Mouse (Mus musculus) right cerebral cortex, postnatal 36 days (tissue): ENCODE measurements around the gene Cfap43.

Experiments
- DNase-seq, 2 experiments: peaks; one replicate each; pipeline ENCODE4 v3.0.0; 2022; ENCODE audit warnings: low spot score in 2 of 2, mixed read lengths in 1 of 2

Cfap43 gene

GRCm38 (mm10) chr19:47795009-47795728, 123.9 kb downstream of the Cfap43 start:
- DNase-seq, result peak; percentile 67 to 71

- no peak for DNase-seq
Observed at GRCm38 (mm10) chr19:47794331-47794730, 124.8 kb downstream of the Cfap43 start.

GRCm38 (mm10) chr19:47790316-47791020, 128.6 kb downstream of the Cfap43 start:
- DNase-seq, result no peak

GRCm38 (mm10) chr19:47783898-47784297, 135.2 kb downstream of the Cfap43 start:
- DNase-seq, result no peak

GRCm38 (mm10) chr19:47780972-47781371, 138.1 kb downstream of the Cfap43 start:
- DNase-seq, result no peak

- no peak for DNase-seq
Observed at GRCm38 (mm10) chr19:47780145-47780544, 138.9 kb downstream of the Cfap43 start.

GRCm38 (mm10) chr19:47777847-47778246, 141.2 kb downstream of the Cfap43 start:
- no peak for DNase-seq

- no peak for DNase-seq
Observed at GRCm38 (mm10) chr19:47755625-47756024, 163.5 kb downstream of the Cfap43 start.

GRCm38 (mm10) chr19:47754931-47755330, 164.2 kb downstream of the Cfap43 start:
- DNase-seq, result no peak

GRCm38 (mm10) chr19:47753921-47754320, 165.2 kb downstream of the Cfap43 start:
- DNase-seq, result no peak

- DNase-seq, result no peak
Observed at GRCm38 (mm10) chr19:47752456-47752855, 166.6 kb downstream of the Cfap43 start.

GRCm38 (mm10) chr19:47750391-47750790, 168.7 kb downstream of the Cfap43 start:
- no peak for DNase-seq

- no peak for DNase-seq
Observed at GRCm38 (mm10) chr19:47748950-47749349, 170.1 kb downstream of the Cfap43 start.

- no peak for DNase-seq
Observed at GRCm38 (mm10) chr19:47747072-47747471, 172.0 kb downstream of the Cfap43 start.

- peak; percentile 24 to 29 for DNase-seq
Observed at GRCm38 (mm10) chr19:47731931-47732330, 187.2 kb downstream of the Cfap43 start.

- peak; percentile 99 for DNase-seq
Observed at GRCm38 (mm10) chr19:47731071-47731881, 187.8 kb downstream of the Cfap43 start, which contains the start of gene Sfr1. Gene Sfr1 (plus strand): TSS chr19:47731682.

- peak; percentile 64 to 78 for DNase-seq
Observed at GRCm38 (mm10) chr19:47730691-47731070, 188.4 kb downstream of the Cfap43 start.

- no peak for DNase-seq
Observed at GRCm38 (mm10) chr19:47725643-47726140, 193.4 kb downstream of the Cfap43 start.

GRCm38 (mm10) chr19:47724903-47725302, 194.2 kb downstream of the Cfap43 start:
- DNase-seq, result no peak

- no peak for DNase-seq
Observed at GRCm38 (mm10) chr19:47722471-47722870, 196.6 kb downstream of the Cfap43 start.

GRCm38 (mm10) chr19:47719147-47719546, 199.9 kb downstream of the Cfap43 start:
- DNase-seq, result no peak

GRCm38 (mm10) chr19:47716144-47716543, 202.9 kb downstream of the Cfap43 start:
- DNase-seq, result no peak
